Mouse (Mus musculus) MEL (cell line): ENCODE measurements at regions not wholly inside any gene's neighbourhood (a gene's known extent, or its start where the extent isn't known, plus 50 kb on each side); places are given as distances from the start of the nearest gene placed in this dataset.
"Not testable (repeated sequence)": the region's sequence is repeated elsewhere in the genome, so short reads cannot be mapped to it uniquely, and the experiment has no call there.

Experiments
- BHLHE40 ChIP-seq: IDR thresholded peaks from 2 replicates; pipeline ENCODE4 v1.6.1; 2012; ENCODE audit warnings: low read depth, mild to moderate bottlenecking, inconsistent platforms, low read length, improper control_type of control experiment, borderline replicate concordance
- CTCF ChIP-seq, 3 experiments: IDR thresholded peaks in 2 of 3; conservative IDR thresholded peaks in 1 of 3; 2 replicates each; pipeline ENCODE4 v1.5.1; 2011 to 2012; ENCODE audit warnings: low read length in 3 of 3, low read depth in 2 of 3, mild to moderate bottlenecking in 2 of 3, improper control_type of control experiment in 1 of 3, inconsistent platforms in 1 of 3, mixed read lengths in 1 of 3, moderate library complexity in 1 of 3; ENCODE audit not compliant: control insufficient read depth in 1 of 3, insufficient read depth in 1 of 3, poor library complexity in 1 of 3, severe bottlenecking in 1 of 3
- EP300 ChIP-seq, 2 experiments: IDR thresholded peaks; 2 replicates each; pipeline ENCODE4 v1.6.1; 2011; ENCODE audit warnings: improper control_type of control experiment in 2 of 2, low read length in 2 of 2, low read depth in 1 of 2, mild to moderate bottlenecking in 1 of 2
- JUND ChIP-seq: IDR thresholded peaks from 2 replicates; pipeline ENCODE4 v1.6.1; 2011; ENCODE audit warnings: low read depth, mild to moderate bottlenecking, improper control_type of control experiment, low read length
- KAT2A ChIP-seq: conservative IDR thresholded peaks from 2 replicates; pipeline ENCODE4 v1.6.1; 2012; ENCODE audit warnings: low read depth, low read length, improper control_type of control experiment, inconsistent platforms
- POLR2A ChIP-seq, 2 experiments: IDR thresholded peaks; 2 replicates each; pipeline ENCODE4 v1.6.1; 2011 to 2012; ENCODE audit warnings: low read length in 2 of 2, mild to moderate bottlenecking in 2 of 2, control low read depth in 1 of 2, improper control_type of control experiment in 1 of 2, low read depth in 1 of 2, moderate library complexity in 1 of 2; ENCODE audit not compliant: control insufficient read depth in 1 of 2, insufficient read depth in 1 of 2, poor library complexity in 1 of 2

DNA sequence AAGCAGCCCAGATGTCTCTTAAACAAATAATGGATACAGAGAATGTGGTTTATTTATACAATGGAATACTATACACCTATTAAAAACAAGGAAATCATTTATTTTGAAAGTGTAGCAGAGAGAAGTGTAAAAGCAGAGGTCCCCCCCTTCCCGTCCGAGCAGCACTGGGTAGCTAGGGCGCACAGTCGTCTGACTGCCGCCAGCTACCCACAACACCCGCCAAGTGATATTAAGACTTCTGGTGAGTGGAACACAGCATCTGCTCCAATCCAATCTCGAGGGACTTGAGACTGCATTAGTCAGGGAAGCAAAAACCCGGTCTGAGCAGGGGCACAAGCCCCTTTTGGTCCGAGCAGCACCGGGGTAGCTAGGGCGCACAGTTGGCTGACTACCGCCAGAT lies 130.6 kb downstream of the Stard3nl start:
- TF ChIP-seq CTCF (IDR thresholded peaks at IDR 0.05 in 2 of 3, conservative IDR thresholded peaks at IDR 0.05 in 1 of 3; ENCODE audit: control insufficient read depth in 1 of 3, insufficient read depth in 1 of 3, low read depth in 2 of 3, low read length in 3 of 3, poor library complexity in 1 of 3, severe bottlenecking in 1 of 3); EP300 (IDR thresholded peaks at IDR 0.05; ENCODE audit: low read depth in 1 of 2, low read length in 2 of 2); POLR2A (IDR thresholded peaks at IDR 0.05; ENCODE audit: control insufficient read depth in 1 of 2, insufficient read depth in 1 of 2, low read depth in 1 of 2, low read length in 2 of 2, poor library complexity in 1 of 2); JUND; BHLHE40; KAT2A: not testable (repeated sequence)
